Mouse (Mus musculus): ENCODE measurements around the gene Zswim8. TPM values are rescaled to one million over a fixed set of nuclear protein-coding genes. Genes with fewer than 3 reads are reported as not detected.
"Not testable (repeated sequence)": the region's sequence is repeated elsewhere in the genome, so short reads cannot be mapped to it uniquely, and the experiment has no call there.

Gene Zswim8
- polyA plus RNA-seq, 1 experiment from 2014 or later: 51.4 TPM

- peak; percentile 94 for ATAC-seq (ENCODE audit: low read depth)
- Histone ChIP-seq H3K4me3 (peak within 1 kb of the TSS; percentile 77), H3K36me3 (peaks cover 55% of the 10 kb centered on the region), H3K4me1 (replicated peaks) (peaks cover 56% of the 10 kb centered on the region), H3K27me3 (no peaks in the 10 kb centered on the region), H3K9me3 (no peaks in the 10 kb centered on the region), H3K9ac (peak within 1 kb of the TSS; percentile 87), H3K27ac (replicated peaks) (peak within 1 kb of the TSS; percentile 97), H3K4me2 (peak within 1 kb of the TSS; percentile 84)
- under 1% methylated on average over 94 of the region's 111 CpGs for WGBS
Measured at GRCm38 (mm10) chr14:20694884-20695760, 12.2 kb upstream of the Zswim8 start, which contains the start of gene Fut11. Fut11 (plus strand) TSS chr14:20694968.

DNA sequence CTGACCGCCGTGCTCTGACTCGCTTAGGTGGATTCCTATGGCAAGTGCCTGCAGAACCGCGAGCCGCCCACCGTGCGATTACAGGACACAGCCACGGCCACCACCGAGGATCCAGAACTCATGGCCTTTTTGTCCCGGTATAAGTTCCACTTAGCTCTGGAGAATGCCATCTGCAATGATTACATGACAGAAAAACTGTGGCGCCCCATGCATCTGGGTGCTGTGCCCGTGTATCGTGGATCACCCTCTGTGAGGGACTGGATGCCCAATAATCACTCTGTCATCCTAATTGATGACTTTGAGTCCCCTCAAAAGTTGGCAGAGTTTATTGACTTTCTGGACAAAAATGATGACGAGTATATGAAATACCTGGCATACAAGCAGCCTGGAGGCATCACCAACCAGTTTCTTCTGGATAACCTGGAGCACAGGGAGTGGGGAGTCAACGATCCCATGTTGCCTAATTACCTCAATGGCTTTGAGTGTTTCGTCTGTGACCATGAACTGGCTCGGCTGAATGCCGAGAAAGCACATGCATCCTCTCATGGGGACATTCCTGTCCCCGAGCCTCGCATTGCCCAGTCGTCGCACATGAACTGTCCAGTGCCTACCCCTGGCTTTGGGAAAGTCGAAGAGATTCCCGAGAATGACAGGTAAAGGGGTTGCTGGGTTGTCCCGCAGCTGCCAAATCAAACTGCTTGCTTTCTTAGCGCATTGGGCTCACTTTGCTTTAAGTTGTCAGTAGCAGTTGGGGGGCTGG lies 11.4 kb upstream of the Zswim8 start:
- Histone ChIP-seq H3K4me1 (replicated peaks) (peaks cover 64% of the 10 kb centered on the region), H3K4me2 (peak overlapping the region; percentile 84)
- 10% methylated on average over 27 of the region's 27 CpGs for WGBS

GRCm38 (mm10) chr14:20696986-20697385 lies 10.4 kb upstream of the Zswim8 start:
- H3K9me3 ChIP-seq: no peaks in the 10 kb centered on the region
- H3K36me3 ChIP-seq: peaks cover 40% of the 10 kb centered on the region
- H3K9ac ChIP-seq: peak overlapping the region; percentile 87
- no peak for ATAC-seq (ENCODE audit: low read depth)
- 3% methylated on average over 1 of the region's 1 CpGs for WGBS
- H3K4me2 ChIP-seq: peak overlapping the region; percentile 84
- peak overlapping the region; percentile 77 for H3K4me3 ChIP-seq
- H3K4me1 ChIP-seq (replicated peaks): peaks cover 75% of the 10 kb centered on the region
- H3K27ac ChIP-seq (replicated peaks): no peak overlapping the region
- no peaks in the 10 kb centered on the region for H3K27me3 ChIP-seq

More for the DNA sequence above, 11.4 kb upstream of the Zswim8 start:
- Histone ChIP-seq H3K36me3 (peaks cover 50% of the 10 kb centered on the region), H3K9ac (peak overlapping the region; percentile 87), H3K9me3 (no peaks in the 10 kb centered on the region), H3K4me3 (peak overlapping the region; percentile 77), H3K27ac (replicated peaks) (peak overlapping the region; percentile 97), H3K27me3 (no peaks in the 10 kb centered on the region)
- no peak for ATAC-seq (ENCODE audit: low read depth)

DNA sequence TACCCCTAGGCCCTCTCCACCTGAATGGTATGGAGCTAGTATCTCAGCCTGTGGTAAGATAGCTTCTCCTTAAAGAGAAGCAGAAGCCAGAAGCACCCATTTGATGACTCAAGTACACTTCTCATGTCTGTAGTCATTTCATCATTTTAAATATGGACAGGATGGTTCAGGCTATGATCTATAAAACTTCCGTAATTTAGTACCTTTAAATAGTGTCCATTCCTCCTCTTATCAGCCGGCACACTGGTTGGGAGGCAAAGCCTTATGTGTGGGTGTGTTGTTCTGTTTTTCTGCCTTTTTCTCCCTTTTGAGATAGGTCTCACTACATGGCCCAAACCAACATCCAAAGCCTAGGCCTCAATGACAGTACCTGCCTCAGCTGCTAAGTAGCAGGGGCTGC lies 8.8 kb upstream of the Zswim8 start:
- no peak overlapping the region for H3K27ac ChIP-seq (replicated peaks)
- 94% methylated on average over 2 of the region's 2 CpGs for WGBS
- H3K4me2 ChIP-seq: peak overlapping the region; percentile 84
- peaks cover 24% of the 10 kb centered on the region for H3K36me3 ChIP-seq
- peak overlapping the region; percentile 77; the same call in 1 of the 2 replicates for H3K4me3 ChIP-seq
- peaks cover 81% of the 10 kb centered on the region for H3K4me1 ChIP-seq (replicated peaks)
- H3K9ac ChIP-seq: peak overlapping the region; percentile 87
- no peaks in the 10 kb centered on the region for H3K27me3 ChIP-seq
- ATAC-seq (ENCODE audit: low read depth): no peak
- H3K9me3 ChIP-seq: no peaks in the 10 kb centered on the region

DNA sequence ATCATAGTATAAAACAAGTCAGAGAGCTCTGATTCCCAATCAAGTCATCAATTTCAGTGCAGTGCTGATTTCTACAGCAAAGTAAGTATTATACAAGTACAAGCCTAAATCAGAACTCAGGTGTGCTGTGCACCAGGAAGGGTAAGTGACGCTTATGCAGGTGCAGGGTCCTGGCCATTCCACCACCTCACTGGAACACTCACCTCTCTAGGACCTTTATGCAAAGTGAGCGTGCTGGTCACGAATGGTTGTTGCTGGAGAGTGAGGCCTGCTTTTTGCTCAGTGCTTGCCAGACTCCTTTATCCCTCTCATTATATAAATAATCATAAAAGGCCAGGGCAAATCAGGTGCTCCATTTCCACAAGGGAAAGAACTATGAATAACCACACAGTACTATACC lies 7.0 kb upstream of the Zswim8 start:
- H3K4me3 ChIP-seq: no peak overlapping the region
- ATAC-seq (ENCODE audit: low read depth): no peak
- H3K36me3 ChIP-seq: peaks cover 29% of the 10 kb centered on the region
- H3K4me1 ChIP-seq (replicated peaks): peaks cover 76% of the 10 kb centered on the region
- no peak overlapping the region for H3K4me2 ChIP-seq
- H3K27me3 ChIP-seq: no peaks in the 10 kb centered on the region
- H3K27ac ChIP-seq (replicated peaks): no peak overlapping the region
- H3K9me3 ChIP-seq: no peaks in the 10 kb centered on the region
- no peak overlapping the region for H3K9ac ChIP-seq
- 87% methylated on average over 3 of the region's 3 CpGs for WGBS

DNA sequence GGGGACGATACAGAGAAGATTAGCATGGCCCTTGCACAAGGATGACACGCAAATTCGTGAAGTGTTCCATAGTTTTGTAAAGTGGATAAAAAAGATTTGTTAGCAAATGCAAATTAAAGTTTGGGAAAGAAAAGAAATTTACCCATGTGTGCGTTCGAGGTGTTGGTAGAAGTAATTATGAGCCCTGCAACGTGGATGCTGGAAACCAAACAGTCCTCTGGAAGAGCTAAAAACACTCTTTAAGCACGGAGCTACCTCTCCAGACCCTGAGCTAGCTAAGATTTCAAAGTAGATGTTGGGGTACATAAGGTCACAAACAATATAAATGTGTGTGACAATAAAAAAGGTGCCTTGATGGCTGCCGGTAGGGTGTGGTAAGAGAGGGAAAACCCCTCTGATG lies 5.8 kb upstream of the Zswim8 start:
- 83% methylated on average over 8 of the region's 8 CpGs for WGBS
- Histone ChIP-seq H3K4me2 (peak overlapping the region; percentile 68), H3K27me3 (no peaks in the 10 kb centered on the region), H3K9me3 (no peaks in the 10 kb centered on the region), H3K36me3 (peaks cover 32% of the 10 kb centered on the region), H3K9ac (peak overlapping the region; percentile 88), H3K27ac (replicated peaks) (no peak overlapping the region), H3K4me3 (peak overlapping the region; percentile 79), H3K4me1 (replicated peaks) (peaks cover 70% of the 10 kb centered on the region)
- no peak for ATAC-seq (ENCODE audit: low read depth)

DNA sequence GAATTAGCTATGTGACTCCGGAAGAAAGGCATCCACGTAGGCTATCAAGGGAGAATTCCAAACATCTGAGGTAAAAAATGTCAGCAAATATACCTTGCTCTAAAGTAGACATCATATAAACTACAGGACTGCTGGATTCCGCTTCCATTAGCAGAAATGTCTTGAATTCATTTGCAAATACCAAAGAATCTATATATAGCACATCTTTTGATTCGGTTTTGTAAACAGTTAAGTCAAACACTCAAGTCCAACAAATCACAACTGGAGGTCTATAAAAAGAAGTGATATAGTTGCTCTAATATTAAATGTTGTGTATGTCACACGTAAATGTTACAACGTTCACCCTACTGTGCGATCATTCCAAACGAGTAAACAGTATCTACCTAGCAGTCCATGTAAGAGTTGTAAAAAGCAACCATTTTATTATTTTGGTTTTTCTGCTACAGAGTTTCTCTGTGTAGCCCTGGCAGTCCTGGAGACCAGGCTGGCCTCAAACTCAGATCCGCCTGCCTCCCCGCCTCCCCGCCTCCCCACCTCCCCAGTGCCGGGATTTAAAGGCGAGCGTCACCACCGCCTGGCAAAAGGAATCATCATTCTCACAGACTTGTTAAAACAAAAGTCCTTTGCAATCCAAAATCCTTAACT lies 5.1 kb upstream of the Zswim8 start:
- WGBS: 15% methylated on average over 15 of the region's 15 CpGs

DNA sequence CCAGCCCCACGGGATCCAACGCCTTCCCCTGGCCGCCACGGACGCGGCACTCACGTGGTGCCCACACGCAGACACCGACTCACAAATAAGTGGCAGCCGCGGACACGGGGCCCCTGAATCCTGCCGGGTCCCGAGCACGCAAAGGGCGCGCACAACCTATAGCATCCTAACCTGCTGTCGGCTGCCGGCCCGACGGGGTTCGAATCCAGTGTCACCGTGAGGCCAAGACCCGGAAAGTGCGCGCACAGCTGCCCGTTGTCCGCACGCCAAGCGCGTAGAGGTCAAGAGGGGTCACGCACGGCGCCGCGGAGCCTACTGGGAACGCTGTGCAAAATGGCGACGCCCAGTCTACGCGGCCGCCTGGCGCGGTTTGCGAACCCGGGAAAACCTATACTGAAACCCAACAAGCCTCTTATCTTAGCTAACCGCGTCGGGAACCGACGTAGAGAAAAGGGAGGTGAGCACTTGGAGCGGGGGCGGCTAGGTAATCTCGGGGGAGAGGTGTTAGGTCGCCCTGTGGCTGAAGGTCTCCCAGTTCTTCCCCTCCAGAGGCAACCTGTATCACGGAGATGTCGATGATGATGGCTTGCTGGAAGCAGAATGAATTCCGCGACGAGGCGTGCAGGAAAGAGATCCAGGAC lies 4.5 kb upstream of the Zswim8 start, which contains the start of gene Chchd1:
Gene Chchd1 (plus strand): TSS at position 266 of the 641 bp plus-strand sequence.
- H3K4me1 ChIP-seq (replicated peaks): peaks cover 61% of the 10 kb centered on the region
- under 1% methylated on average over 61 of the region's 61 CpGs for WGBS

More for the DNA sequence above, 5.1 kb upstream of the Zswim8 start:
- peak; percentile 7; the same call in 1 of the 2 replicates for ATAC-seq (ENCODE audit: low read depth)
- Histone ChIP-seq H3K4me1 (replicated peaks) (peaks cover 68% of the 10 kb centered on the region), H3K27ac (replicated peaks) (peak overlapping the region; percentile 92), H3K4me3 (peak overlapping the region; percentile 79), H3K27me3 (no peaks in the 10 kb centered on the region), H3K36me3 (peaks cover 32% of the 10 kb centered on the region), H3K4me2 (peak overlapping the region; percentile 68), H3K9me3 (no peaks in the 10 kb centered on the region), H3K9ac (peak overlapping the region; percentile 88)

GRCm38 (mm10) chr14:20703461-20703860 lies 3.9 kb upstream of the Zswim8 start:
- Histone ChIP-seq H3K27ac (replicated peaks) (peak overlapping the region; percentile 92), H3K36me3 (peaks cover 27% of the 10 kb centered on the region), H3K4me3 (peak overlapping the region; percentile 79), H3K4me1 (replicated peaks) (peaks cover 59% of the 10 kb centered on the region), H3K4me2 (peak overlapping the region; percentile 68), H3K9ac (peak overlapping the region; percentile 88)
- not testable (repeated sequence) for H3K27me3 ChIP-seq; ATAC-seq (ENCODE audit: low read depth); H3K9me3 ChIP-seq
- WGBS: 7% methylated on average over 8 of the region's 8 CpGs

More for the DNA sequence above, 4.5 kb upstream of the Zswim8 start, which contains the start of gene Chchd1:
- ATAC-seq (ENCODE audit: low read depth): peak; percentile 64
- H3K27me3 ChIP-seq: no peaks in the 10 kb centered on the region
- H3K4me3 ChIP-seq: peak within 1 kb of the TSS; percentile 79
- peaks cover 31% of the 10 kb centered on the region for H3K36me3 ChIP-seq
- H3K27ac ChIP-seq (replicated peaks): peak within 1 kb of the TSS; percentile 92
- H3K9ac ChIP-seq: peak within 1 kb of the TSS; percentile 88
- no peaks in the 10 kb centered on the region for H3K9me3 ChIP-seq
- peak within 1 kb of the TSS; percentile 68 for H3K4me2 ChIP-seq

- Histone ChIP-seq H3K27ac (replicated peaks) (peak overlapping the region; percentile 87), H3K9ac (peak overlapping the region; percentile 99), H3K36me3 (peaks cover 52% of the 10 kb centered on the region), H3K4me3 (peak overlapping the region; percentile 100), H3K4me2 (peak overlapping the region; percentile 83), H3K9me3 (no peaks in the 10 kb centered on the region), H3K4me1 (replicated peaks) (peaks cover 36% of the 10 kb centered on the region), H3K27me3 (no peaks in the 10 kb centered on the region)
- WGBS: 11% methylated on average over 10 of the region's 10 CpGs
- ATAC-seq (ENCODE audit: low read depth): no peak
Measured at GRCm38 (mm10) chr14:20708239-20708638, 887 bp downstream of the Zswim8 start.

DNA sequence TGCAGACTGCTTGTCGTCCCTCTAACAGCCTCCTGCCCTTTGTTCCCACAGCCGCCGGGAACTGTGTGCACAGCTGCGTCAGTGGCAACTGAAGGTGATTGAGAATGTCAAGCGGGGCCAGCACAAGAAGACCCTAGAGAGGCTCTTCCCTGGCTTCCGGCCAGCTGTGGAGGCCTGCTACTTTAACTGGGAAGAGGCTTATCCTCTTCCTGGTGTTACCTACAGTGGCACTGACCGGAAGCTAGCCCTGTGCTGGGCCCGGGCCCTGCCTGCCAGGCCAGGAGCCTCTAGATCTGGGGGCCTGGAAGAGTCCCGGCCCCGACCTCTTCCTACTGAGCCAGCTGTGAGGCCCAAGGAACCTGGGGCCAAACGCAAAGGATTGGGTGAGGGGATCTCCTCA lies 6.5 kb downstream of the Zswim8 start:
- Histone ChIP-seq H3K36me3 (peaks cover 91% of the 10 kb centered on the region), H3K27me3 (no peaks in the 10 kb centered on the region), H3K4me3 (no peak overlapping the region), H3K9me3 (no peaks in the 10 kb centered on the region), H3K4me2 (no peak overlapping the region), H3K9ac (no peak overlapping the region), H3K27ac (replicated peaks) (no peak overlapping the region), H3K4me1 (replicated peaks) (peaks cover 13% of the 10 kb centered on the region)
- ATAC-seq (ENCODE audit: low read depth): 0 out of 2 replicates have a peak, but pooled peaks have one; percentile 20
- WGBS: 76% methylated on average over 11 of the region's 11 CpGs
